Mouse (Mus musculus) Muller cell, postnatal 12 days (primary cell): Measurements from ENCODE around the gene Muc3.

Source experiments
- DNase-seq: peaks from one replicate; pipeline ENCODE4 v3.0.0-alpha.2; 2015; ENCODE audit errors: inconsistent ontology term

Gene Muc3

GRCm38 (mm10) chr5:137095135-137095534 lies 54.0 kb downstream of the Muc3 start:
- DNase-seq: no peak

- no peak for DNase-seq
Measured at GRCm38 (mm10) chr5:137093720-137094119, 55.4 kb downstream of the Muc3 start.

GRCm38 (mm10) chr5:137091560-137091959 lies 57.6 kb downstream of the Muc3 start:
- no peak for DNase-seq

- no peak for DNase-seq
Measured at GRCm38 (mm10) chr5:137090870-137091269, 58.3 kb downstream of the Muc3 start.

GRCm38 (mm10) chr5:137087410-137087809 lies 61.7 kb downstream of the Muc3 start:
- no peak for DNase-seq

- DNase-seq: no peak
Measured at GRCm38 (mm10) chr5:137085731-137086130, 63.4 kb downstream of the Muc3 start.

GRCm38 (mm10) chr5:137085021-137085420 lies 64.1 kb downstream of the Muc3 start:
- peak; percentile 56 for DNase-seq
